9 mouse cellular contexts compared by ENCODE assay signal in genomic region chr7:28137613-28138012, GRCm38 (mm10). TPM values are rescaled to one million over a fixed set of nuclear protein-coding genes. Genes with fewer than 3 reads are reported as not detected.
DNase-seq lines count a peak whose midpoint lies in the region; ATAC-seq and TF ChIP-seq lines count a peak whose summit lies in the region.
"Had no signal": no experiment of that assay in that cellular context is flagged by ENCODE, and none has a peak within 500 bp of the region (broad histone marks: within the 10 kb centered on the region; RNA-seq: fewer than 3 reads in every experiment).

No protein-coding gene starts in this region.

- no peaks in the 10 kb centered on the region for H3K27me3 ChIP-seq in forebrain, postnatal 0 days (ENCODE audit: insufficient read depth, low read length)
- no peaks in the 10 kb centered on the region for H3K27me3 ChIP-seq in forebrain, embryonic 13.5 days
- H3K27me3 ChIP-seq in forebrain, embryonic 10.5 days (ENCODE audit: poor library complexity, severe bottlenecking): no peaks in the 10 kb centered on the region

- peak; percentile 76 for TF ChIP-seq CTCF in forebrain, postnatal 0 days (IDR thresholded peaks at IDR 0.05; ENCODE audit: low read depth)
- TF ChIP-seq CTCF in layer of hippocampus, adult 2 months (conservative IDR thresholded peaks at IDR 0.05): peak; percentile 84

- no peaks in the 10 kb centered on the region for H3K9me3 ChIP-seq in forebrain, postnatal 0 days (ENCODE audit: low read length)
- H3K9me3 ChIP-seq in forebrain, embryonic 13.5 days (replicated peaks): no peaks in the 10 kb centered on the region
- peaks cover under 1% of the 10 kb centered on the region; the same call in 1 of the 2 replicates for H3K9me3 ChIP-seq in forebrain, embryonic 10.5 days

- 57% methylated on average over 5 of the region's 5 CpGs for WGBS in forebrain, postnatal 0 days
- WGBS in forebrain, embryonic 13.5 days: 64% methylated on average over 5 of the region's 5 CpGs
- WGBS in forebrain, embryonic 10.5 days: 55% methylated on average over 5 of the region's 5 CpGs

- no peak overlapping the region for H3K9ac ChIP-seq in forebrain, postnatal 0 days
- H3K9ac ChIP-seq in forebrain, embryonic 13.5 days: no peak overlapping the region

- H3K4me2 ChIP-seq in forebrain, postnatal 0 days (ENCODE audit: low read depth): no peak overlapping the region
- H3K4me2 ChIP-seq in forebrain, embryonic 13.5 days: no peak overlapping the region

- ATAC-seq in forebrain, postnatal 0 days: peak; percentile 53; the same call in 1 of the 2 replicates
- no peak for ATAC-seq in forebrain, embryonic 13.5 days

- H3K36me3 ChIP-seq in forebrain, postnatal 0 days (ENCODE audit: insufficient read depth): no peaks in the 10 kb centered on the region
- H3K36me3 ChIP-seq in forebrain, embryonic 13.5 days (ENCODE audit: poor library complexity, severe bottlenecking): no peaks in the 10 kb centered on the region
- H3K36me3 ChIP-seq in forebrain, embryonic 10.5 days (replicated peaks): no peaks in the 10 kb centered on the region

- H3K27ac ChIP-seq in forebrain, postnatal 0 days (ENCODE audit: low read depth, low read length): no peak overlapping the region
- H3K27ac ChIP-seq in forebrain, embryonic 13.5 days: no peak overlapping the region
- H3K27ac ChIP-seq in layer of hippocampus, adult 2 months: no peak overlapping the region
- no peak overlapping the region for H3K27ac ChIP-seq in forebrain, embryonic 10.5 days

- no peaks in the 10 kb centered on the region for H3K4me1 ChIP-seq in forebrain, postnatal 0 days (ENCODE audit: insufficient read depth)
- H3K4me1 ChIP-seq in forebrain, embryonic 13.5 days: no peaks in the 10 kb centered on the region
- H3K4me1 ChIP-seq in forebrain, embryonic 10.5 days: no peaks in the 10 kb centered on the region

- DNase-seq in forebrain, postnatal 0 days: peak; percentile 63
- DNase-seq in right cerebral cortex, adult 18-20 months: peak; percentile 35
- DNase-seq in right cerebral cortex, postnatal 36 days (ENCODE audit: low spot score in 2 of 2): no peak
- DNase-seq in cerebellum, postnatal 36 days: peak; percentile 18 to 45
- peak; percentile 23 to 58 for DNase-seq in layer of hippocampus, adult 2 months (ENCODE audit: low spot score in 2 of 2)
- DNase-seq in right cerebral cortex, adult 2 months (ENCODE audit: low spot score in 2 of 2): peak; percentile 54 to 71
- DNase-seq in forebrain, embryonic 10.5 days (ENCODE audit: extremely low spot score, low spot score): no peak

- H3K4me3 ChIP-seq in forebrain, postnatal 0 days (ENCODE audit: low read depth, low read length): no peak overlapping the region
- H3K4me3 ChIP-seq in forebrain, embryonic 13.5 days: no peak overlapping the region
- H3K4me3 ChIP-seq in layer of hippocampus, adult 2 months: no peak overlapping the region
- no peak overlapping the region for H3K4me3 ChIP-seq in forebrain, embryonic 10.5 days
- H3K4me3 ChIP-seq: myocyte had no signal

RNA-seq across cellular contexts. Expression of gene 9530053A07Rik, which starts 8.3 kb away (rescaled TPM):
- under 0.01 and 0.19 TPM in 2 replicates for total RNA-seq in forebrain, postnatal 0 days (2014; rRNA removed)
- polyA plus RNA-seq in forebrain, postnatal 0 days (2015; fragmentation: Nextera tagmentation; extraction: Ambion mirVana): 0.08 TPM in 2 replicates
- polyA plus RNA-seq in forebrain, embryonic 13.5 days (2015; fragmentation: Nextera tagmentation; extraction: Ambion mirVana): 0.10 and 0.14 TPM in 2 replicates
- total RNA-seq in layer of hippocampus, adult 2 months (2021): under 1 TPM in 1 of 2 experiments, not detected in 1; 0.05 TPM
- polyA plus RNA-seq in forebrain, embryonic 10.5 days (2016; fragmentation: Nextera tagmentation; extraction: Ambion mirVana): 0.05 and 0.10 TPM in 2 replicates

RNA-seq across cellular contexts. Expression of gene Fbl, which starts 31.9 kb away (rescaled TPM):
- 40.4 and 49.5 TPM in 2 replicates for total RNA-seq in forebrain, postnatal 0 days (2014; rRNA removed)
- 86.3 and 91.3 TPM in 2 replicates for polyA plus RNA-seq in forebrain, postnatal 0 days (2015; fragmentation: Nextera tagmentation; extraction: Ambion mirVana)
- polyA plus RNA-seq in forebrain, embryonic 13.5 days (2015; fragmentation: Nextera tagmentation; extraction: Ambion mirVana): 114 and 132 TPM in 2 replicates
- total RNA-seq in layer of hippocampus, adult 2 months (2021): 10 to 100 TPM; 51.7 to 52.3 TPM
- 178 and 180 TPM in 2 replicates for polyA plus RNA-seq in forebrain, embryonic 10.5 days (2016; fragmentation: Nextera tagmentation; extraction: Ambion mirVana)

RNA-seq across cellular contexts. Expression of gene Dyrk1b, which starts 41.7 kb away (rescaled TPM):
- 21.0 and 23.3 TPM in 2 replicates for total RNA-seq in forebrain, postnatal 0 days (2014; rRNA removed)
- 5.5 and 7.4 TPM in 2 replicates for polyA plus RNA-seq in forebrain, postnatal 0 days (2015; fragmentation: Nextera tagmentation; extraction: Ambion mirVana)
- polyA plus RNA-seq in forebrain, embryonic 13.5 days (2015; fragmentation: Nextera tagmentation; extraction: Ambion mirVana): 14.0 and 14.3 TPM in 2 replicates
- 10 to 100 TPM; 44.7 to 46.9 TPM for total RNA-seq in layer of hippocampus, adult 2 months (2021)
- 12.5 and 13.7 TPM in 2 replicates for polyA plus RNA-seq in forebrain, embryonic 10.5 days (2016; fragmentation: Nextera tagmentation; extraction: Ambion mirVana)

Comparison
In these comparisons a context has a peak if more than half of its experiments do, and no peak if none do; other contexts are left out.
1. DNase-seq: peak in forebrain, postnatal 0 days (single experiment), right cerebral cortex, adult 18-20 months (single experiment), cerebellum, postnatal 36 days (2 of 2), layer of hippocampus, adult 2 months (2 of 2) and right cerebral cortex, adult 2 months (2 of 2); none in right cerebral cortex, postnatal 36 days (0 of 2) and forebrain, embryonic 10.5 days (single experiment).